Mouse (Mus musculus) midbrain, embryonic 14.5 days (tissue): ENCODE data around the gene Cstf1. TPM values are rescaled to one million over a fixed set of nuclear protein-coding genes. Genes with fewer than 3 reads are reported as not detected.

Experiments used
- ATAC-seq: fragments of 200-750 bp; cut with Nextera tagmentation; 2 replicates; pipeline ENCODE4 v1.8.0; 2017; ENCODE audit warnings: moderate number of reproducible peaks, moderate library complexity; ENCODE audit not compliant: low FRiP score, low TSS enrichment
- DNase-seq: peaks from one replicate; pipeline ENCODE4 v3.0.0-alpha.2; 2015
- H3K27ac ChIP-seq: fragments of 300-500 bp; sonication (generic); replicated peaks from 2 replicates; pipeline ENCODE4 v1.5.1; 2014; ENCODE audit warnings: mild to moderate bottlenecking, low read depth, low read length, moderate library complexity
- H3K27me3 ChIP-seq: fragments of 300-500 bp; sonication (generic); 2 replicates; pipeline ENCODE4 v1.6.1; 2014; ENCODE audit warnings: low read length, control low read depth, mixed read lengths; ENCODE audit not compliant: control insufficient read depth, insufficient read depth
- H3K36me3 ChIP-seq: fragments of 300-500 bp; sonication (generic); 2 replicates; pipeline ENCODE4 v1.6.1; 2014; ENCODE audit warnings: low read length, control low read depth; ENCODE audit not compliant: control insufficient read depth, insufficient read depth
- H3K4me1 ChIP-seq: fragments of 300-500 bp; sonication (generic); 2 replicates; pipeline ENCODE4 v1.6.1; 2014; ENCODE audit warnings: mild to moderate bottlenecking, antibody characterized with exemption, low read length, control low read depth; ENCODE audit not compliant: control insufficient read depth, insufficient read depth
- H3K4me2 ChIP-seq: fragments of 300-500 bp; sonication (generic); 2 replicates; pipeline ENCODE4 v1.6.1; 2014; ENCODE audit warnings: mild to moderate bottlenecking, low read length, moderate library complexity
- H3K4me3 ChIP-seq: fragments of 300-500 bp; sonication (generic); replicated peaks from 2 replicates; pipeline ENCODE4 v1.5.1; 2014; ENCODE audit warnings: low read depth, low read length
- H3K9ac ChIP-seq: fragments of 300-500 bp; sonication (generic); replicated peaks from 2 replicates; pipeline ENCODE4 v1.6.1; 2014; ENCODE audit warnings: mild to moderate bottlenecking, low read length, moderate library complexity
- H3K9me3 ChIP-seq: fragments of 300-500 bp; sonication (generic); 2 replicates; pipeline ENCODE4 v1.6.1; 2016; ENCODE audit warnings: low read length, control low read depth, mixed read lengths; ENCODE audit not compliant: control insufficient read depth
- WGBS: fragments of 180-500 bp; shearing (Covaris S2); extraction: QIAGEN DNeasy Blood & Tissue Kit; methylation state at CpG from one replicate; pipeline ENCODE4 v1.1.7; 2014; 5-methylcytosine and 5-hydroxymethylcytosine counted together
- polyA plus RNA-seq: library from polyadenylated mRNA; unstranded; fragments of >200 nt; fragmentation: Nextera tagmentation; extraction: Ambion mirVana; gene quantifications from 2 replicates; pipeline ENCODE4 v1.2.1, GENCODE M21; 2014

Cstf1 gene
- polyA plus RNA-seq, 1 experiment from 2014 or later: 34.6 TPM

DNA sequence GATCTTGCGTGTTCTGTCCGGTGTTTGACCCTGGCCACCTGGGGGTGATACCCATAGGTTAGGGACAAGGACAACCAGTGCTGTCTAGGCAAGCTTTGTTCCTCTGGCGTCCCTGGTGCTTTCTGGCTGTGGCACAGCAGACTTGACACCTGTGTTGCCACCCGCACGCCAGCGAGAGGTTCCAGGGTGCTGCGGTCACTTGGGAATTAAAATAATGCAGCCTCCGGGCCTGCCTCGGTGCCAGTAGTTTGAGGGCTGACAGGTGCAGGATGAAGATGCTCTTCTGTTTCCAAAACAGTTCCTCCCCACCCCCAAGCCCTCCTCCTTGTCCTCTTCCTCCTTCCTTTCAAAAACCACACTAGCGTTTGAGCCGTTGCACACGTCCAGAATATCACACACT lies 11.4 kb downstream of the Cstf1 start:
- H3K4me2 ChIP-seq: no peak overlapping the region
- peaks cover 57% of the 10 kb centered on the region for H3K36me3 ChIP-seq
- H3K27me3 ChIP-seq: no peaks in the 10 kb centered on the region
- ATAC-seq: no peak
- H3K9me3 ChIP-seq: no peaks in the 10 kb centered on the region
- no peak overlapping the region for H3K9ac ChIP-seq
- no peak for DNase-seq
- H3K27ac ChIP-seq: no peak overlapping the region
- H3K4me1 ChIP-seq: no peaks in the 10 kb centered on the region
- 91% methylated on average over 12 of the region's 12 CpGs for WGBS
- no peak overlapping the region for H3K4me3 ChIP-seq

DNA sequence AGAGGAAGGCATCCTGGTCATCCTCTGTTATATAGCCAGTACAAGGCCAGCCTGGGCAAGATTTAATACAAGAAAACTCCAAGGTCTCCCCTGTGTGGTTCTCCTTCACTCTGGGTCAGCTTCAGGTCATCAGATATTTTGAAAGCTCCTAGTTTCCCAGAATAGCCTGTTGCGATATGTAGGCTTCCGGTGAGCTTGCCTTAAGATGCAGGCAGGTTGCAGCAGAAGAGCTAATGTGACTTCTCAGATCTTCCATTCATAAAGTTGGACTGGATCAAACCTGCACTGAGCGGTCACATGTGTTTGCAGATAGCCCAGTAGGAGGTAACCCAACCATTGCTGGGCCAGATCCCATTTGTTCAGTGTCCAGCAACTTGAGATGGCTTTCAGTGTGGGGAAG lies 14.2 kb downstream of the Cstf1 start:
- WGBS: 98% methylated on average over 3 of the region's 3 CpGs
- Histone ChIP-seq H3K9me3 (no peaks in the 10 kb centered on the region), H3K27ac (no peak overlapping the region), H3K4me3 (no peak overlapping the region), H3K27me3 (no peaks in the 10 kb centered on the region), H3K4me1 (no peaks in the 10 kb centered on the region), H3K36me3 (peaks cover 30% of the 10 kb centered on the region), H3K4me2 (no peak overlapping the region), H3K9ac (no peak overlapping the region)
- ATAC-seq (no peak), DNase-seq (no peak)

GRCm38 (mm10) chr2:172390341-172390740 lies 19.9 kb downstream of the Cstf1 start:
- Histone ChIP-seq H3K27me3 (no peaks in the 10 kb centered on the region), H3K36me3 (no peaks in the 10 kb centered on the region), H3K9me3 (no peaks in the 10 kb centered on the region), H3K27ac (no peak overlapping the region), H3K4me1 (no peaks in the 10 kb centered on the region), H3K4me2 (no peak overlapping the region), H3K9ac (no peak overlapping the region), H3K4me3 (no peak overlapping the region)
- whole genome bisulfite sequencing: 41% methylated on average over 6 of the region's 6 CpGs
- ATAC-seq: no peak
- no peak for DNase-seq

DNA sequence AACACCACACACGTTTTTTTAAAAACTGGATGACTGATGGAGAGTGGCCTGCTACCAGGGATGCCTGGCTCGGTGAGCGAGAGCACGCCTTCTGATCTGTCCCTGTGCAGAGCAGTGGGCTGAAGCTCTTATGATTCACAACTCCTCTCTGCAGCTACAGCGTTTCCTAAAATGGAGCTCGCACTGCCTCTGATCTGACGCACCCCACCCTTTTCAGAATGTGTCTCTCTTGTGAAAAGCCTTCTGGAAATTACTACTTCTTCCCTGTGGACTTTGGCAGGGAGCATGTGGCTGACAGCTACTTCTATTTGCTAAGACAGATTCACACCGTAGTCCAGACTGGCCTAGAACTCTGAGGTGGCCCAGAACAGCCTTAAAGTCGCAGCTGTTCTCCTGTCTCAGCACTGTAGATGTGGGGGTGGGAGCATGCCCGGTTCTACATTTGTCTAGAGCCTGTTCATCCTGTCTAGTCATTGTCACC lies 21.6 kb downstream of the Cstf1 start:
- Histone ChIP-seq H3K27ac (no peak overlapping the region), H3K9me3 (no peaks in the 10 kb centered on the region), H3K36me3 (no peaks in the 10 kb centered on the region), H3K27me3 (no peaks in the 10 kb centered on the region), H3K4me3 (no peak overlapping the region), H3K4me2 (no peak overlapping the region), H3K9ac (no peak overlapping the region), H3K4me1 (no peaks in the 10 kb centered on the region)
- WGBS: 82% methylated on average over 10 of the region's 10 CpGs
- DNase-seq (no peak), ATAC-seq (no peak)

GRCm38 (mm10) chr2:172393391-172394051 lies 23.0 kb downstream of the Cstf1 start, which contains the start of gene Cass4:
Gene Cass4, plus strand, starts transcription at chr2:172393794.
- Histone ChIP-seq H3K9me3 (no peaks in the 10 kb centered on the region), H3K4me3 (no peak within 1 kb of the TSS), H3K9ac (no peak within 1 kb of the TSS), H3K4me1 (no peaks in the 10 kb centered on the region), H3K27me3 (no peaks in the 10 kb centered on the region), H3K27ac (no peak within 1 kb of the TSS), H3K36me3 (no peaks in the 10 kb centered on the region), H3K4me2 (no peak within 1 kb of the TSS)
- WGBS: 45% methylated on average over 13 of the region's 13 CpGs
- DNase-seq (no peak), ATAC-seq (no peak)

DNA sequence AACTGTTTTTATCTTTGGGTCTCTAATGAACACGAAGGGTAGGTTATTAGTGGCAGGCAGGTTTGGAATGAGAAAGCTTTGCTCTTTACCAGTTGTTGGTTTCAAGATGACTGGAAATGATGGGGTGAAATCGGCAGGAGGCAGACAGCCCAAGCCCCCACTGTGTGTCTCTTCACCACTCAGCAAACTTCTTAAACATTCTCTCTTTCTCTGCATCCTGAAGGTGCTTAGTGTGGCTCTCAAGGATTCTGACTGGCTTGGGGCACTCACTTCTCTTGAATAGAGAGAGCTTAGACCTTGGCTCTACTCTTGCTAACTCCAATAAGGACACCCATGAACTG lies 23.5 kb downstream of the Cstf1 start:
- 75% methylated on average over 2 of the region's 2 CpGs for WGBS
- Histone ChIP-seq H3K4me2 (no peak overlapping the region), H3K27me3 (no peaks in the 10 kb centered on the region), H3K9ac (no peak overlapping the region), H3K9me3 (no peaks in the 10 kb centered on the region), H3K4me3 (no peak overlapping the region), H3K4me1 (no peaks in the 10 kb centered on the region), H3K36me3 (no peaks in the 10 kb centered on the region), H3K27ac (no peak overlapping the region)
- DNase-seq: no peak
- ATAC-seq: no peak

GRCm38 (mm10) chr2:172394671-172395070 lies 24.2 kb downstream of the Cstf1 start:
- no peak overlapping the region for H3K4me3 ChIP-seq
- no peak overlapping the region for H3K9ac ChIP-seq
- no peak overlapping the region for H3K27ac ChIP-seq
- ATAC-seq (no peak), DNase-seq (no peak)
- no peak overlapping the region for H3K4me2 ChIP-seq
- no peaks in the 10 kb centered on the region for H3K27me3 ChIP-seq
- no peaks in the 10 kb centered on the region for H3K36me3 ChIP-seq
- WGBS: 68% methylated on average over 4 of the region's 4 CpGs
- no peaks in the 10 kb centered on the region for H3K4me1 ChIP-seq
- no peaks in the 10 kb centered on the region for H3K9me3 ChIP-seq

GRCm38 (mm10) chr2:172395961-172396360 lies 25.5 kb downstream of the Cstf1 start:
- no peak overlapping the region for H3K4me3 ChIP-seq
- 38% methylated on average over 9 of the region's 9 CpGs for WGBS
- no peaks in the 10 kb centered on the region for H3K27me3 ChIP-seq
- no peaks in the 10 kb centered on the region for H3K36me3 ChIP-seq
- H3K27ac ChIP-seq: no peak overlapping the region
- ATAC-seq (no peak), DNase-seq (no peak)
- H3K9me3 ChIP-seq: no peaks in the 10 kb centered on the region
- no peak overlapping the region for H3K9ac ChIP-seq
- H3K4me1 ChIP-seq: no peaks in the 10 kb centered on the region
- H3K4me2 ChIP-seq: no peak overlapping the region

DNA sequence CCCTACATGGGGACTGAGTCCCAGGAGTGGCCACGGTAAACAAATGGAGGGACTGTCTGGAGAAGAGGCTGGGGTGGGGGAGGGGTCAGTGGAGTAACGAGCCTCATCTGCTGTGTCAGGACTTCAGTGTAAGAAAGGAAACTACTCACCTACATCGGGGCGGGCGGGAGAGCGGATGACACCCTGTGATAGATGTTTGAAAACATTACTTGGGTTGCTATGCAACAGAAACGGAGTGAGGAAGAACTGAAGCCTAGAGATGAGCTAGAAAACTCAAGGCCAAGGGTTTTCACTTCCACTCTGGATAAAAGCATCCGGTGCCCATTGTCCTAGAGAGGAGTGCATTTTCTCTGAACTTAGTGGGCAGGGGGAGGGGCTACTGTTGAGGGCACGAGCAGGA lies 29.4 kb downstream of the Cstf1 start:
- Histone ChIP-seq H3K4me3 (no peak overlapping the region), H3K4me1 (no peaks in the 10 kb centered on the region), H3K27ac (no peak overlapping the region), H3K27me3 (no peaks in the 10 kb centered on the region), H3K9me3 (no peaks in the 10 kb centered on the region), H3K36me3 (no peaks in the 10 kb centered on the region), H3K9ac (no peak overlapping the region), H3K4me2 (no peak overlapping the region)
- ATAC-seq (no peak), DNase-seq (peak; percentile 14)
- WGBS: 29% methylated on average over 9 of the region's 9 CpGs
